Mouse (Mus musculus) stomach, embryonic 15.5 days (tissue): ENCODE measurements around the gene Fkbp8. TPM values are rescaled to one million over a fixed set of nuclear protein-coding genes. Genes with fewer than 3 reads are reported as not detected.
A peak's percentile ranks its signal among the peaks of the same experiment; 100 is the strongest.

ENCODE experiments used
- ATAC-seq: fragments of 200-750 bp; cut with Nextera tagmentation; 2 replicates; pipeline ENCODE4 v1.8.0; 2017; ENCODE audit warnings: low read depth, moderate number of reproducible peaks, moderate TSS enrichment; ENCODE audit not compliant: insufficient read depth, low FRiP score
- H3K27ac ChIP-seq: fragments of 300-500 bp; sonication (generic); 2 replicates; pipeline ENCODE4 v1.5.1; 2015; ENCODE audit warnings: mild to moderate bottlenecking, inconsistent platforms
- H3K27me3 ChIP-seq: fragments of 300-500 bp; sonication (generic); replicated peaks from 2 replicates; pipeline ENCODE4 v1.6.1; 2015; ENCODE audit warnings: inconsistent platforms
- H3K36me3 ChIP-seq: fragments of 300-500 bp; sonication (generic); 2 replicates; pipeline ENCODE4 v1.6.1; 2015; ENCODE audit warnings: inconsistent platforms
- H3K4me1 ChIP-seq: fragments of 300-500 bp; sonication (generic); 2 replicates; pipeline ENCODE4 v1.6.1; 2015; ENCODE audit warnings: inconsistent platforms
- H3K4me2 ChIP-seq: fragments of 300-500 bp; sonication (generic); 2 replicates; pipeline ENCODE4 v1.6.1; 2015; ENCODE audit warnings: mild to moderate bottlenecking, inconsistent platforms
- H3K4me3 ChIP-seq: fragments of 300-500 bp; sonication (generic); replicated peaks from 2 replicates; pipeline ENCODE4 v1.5.1; 2015; ENCODE audit warnings: inconsistent platforms
- H3K9ac ChIP-seq: fragments of 300-500 bp; sonication (generic); 2 replicates; pipeline ENCODE4 v1.6.1; 2015; ENCODE audit warnings: inconsistent platforms
- H3K9me3 ChIP-seq: fragments of 300-500 bp; sonication (generic); 2 replicates; pipeline ENCODE4 v1.6.1; 2016; ENCODE audit warnings: inconsistent platforms
- WGBS: fragments of 180-500 bp; shearing (Covaris S2); methylation state at CpG from one replicate; pipeline ENCODE4 v1.1.7; 2015; 5-methylcytosine and 5-hydroxymethylcytosine counted together
- polyA plus RNA-seq: library from polyadenylated mRNA; unstranded; fragments of >200 nt; fragmentation: Nextera tagmentation; extraction: Ambion mirVana; gene quantifications from 2 replicates; pipeline ENCODE4 v1.2.1, GENCODE M21; 2015

Fkbp8 gene
- 292 and 304 TPM in 2 replicates for polyA plus RNA-seq

GRCm38 (mm10) chr8:70527512-70528181, at the start of gene Fkbp8, which contains the start of gene Kxd1:
Gene Fkbp8 (plus strand): TSS chr8:70527724.
Gene Kxd1 (minus strand): TSS chr8:70527956.
- H3K4me1 ChIP-seq: peaks cover 25% of the 10 kb centered on the region
- H3K36me3 ChIP-seq: peaks cover 20% of the 10 kb centered on the region
- peak within 1 kb of the TSS; percentile 68 for H3K4me2 ChIP-seq
- under 1% methylated on average over 61 of the region's 61 CpGs for WGBS
- H3K27ac ChIP-seq: peak within 1 kb of the TSS; percentile 90
- H3K9ac ChIP-seq: peak within 1 kb of the TSS; percentile 92
- ATAC-seq: peak; percentile 89
- no peaks in the 10 kb centered on the region for H3K27me3 ChIP-seq
- no peaks in the 10 kb centered on the region for H3K9me3 ChIP-seq
- peak within 1 kb of the TSS; percentile 89 for H3K4me3 ChIP-seq

- Histone ChIP-seq H3K4me2 (no peak overlapping the region), H3K36me3 (no peaks in the 10 kb centered on the region), H3K4me3 (no peak overlapping the region), H3K27ac (no peak overlapping the region), H3K27me3 (peaks cover 30% of the 10 kb centered on the region), H3K9ac (no peak overlapping the region), H3K9me3 (no peaks in the 10 kb centered on the region), H3K4me1 (peaks cover 8% of the 10 kb centered on the region; the same call in 1 of the 2 replicates)
- ATAC-seq: no peak
- WGBS: 72% methylated on average over 3 of the region's 3 CpGs
Observed at GRCm38 (mm10) chr8:70481908-70482307, 45.6 kb upstream of the Fkbp8 start.

GRCm38 (mm10) chr8:70482943-70483342, 44.6 kb upstream of the Fkbp8 start:
- Histone ChIP-seq H3K4me2 (no peak overlapping the region), H3K4me3 (no peak overlapping the region), H3K36me3 (no peaks in the 10 kb centered on the region), H3K9me3 (no peaks in the 10 kb centered on the region), H3K27ac (no peak overlapping the region), H3K9ac (no peak overlapping the region), H3K4me1 (peaks cover 8% of the 10 kb centered on the region; the same call in 1 of the 2 replicates), H3K27me3 (peaks cover 37% of the 10 kb centered on the region)
- 56% methylated on average over 2 of the region's 2 CpGs for WGBS
- no peak for ATAC-seq

- Histone ChIP-seq H3K27ac (no peak overlapping the region), H3K4me2 (no peak overlapping the region), H3K9me3 (no peaks in the 10 kb centered on the region), H3K27me3 (peaks cover 70% of the 10 kb centered on the region), H3K4me3 (no peak overlapping the region), H3K36me3 (no peaks in the 10 kb centered on the region), H3K9ac (no peak overlapping the region), H3K4me1 (peaks cover 29% of the 10 kb centered on the region)
- 63% methylated on average over 7 of the region's 7 CpGs for WGBS
- no peak for ATAC-seq
Observed at GRCm38 (mm10) chr8:70486191-70486681, 41.3 kb upstream of the Fkbp8 start.

- no peak within 1 kb of the TSS for H3K9ac ChIP-seq
- H3K4me3 ChIP-seq: peak within 1 kb of the TSS; percentile 36
- no peak within 1 kb of the TSS for H3K27ac ChIP-seq
Observed at GRCm38 (mm10) chr8:70486941-70487520, 40.5 kb upstream of the Fkbp8 start, which contains the start of gene Tmem59l. Gene Tmem59l (minus strand): TSS chr8:70487358.

GRCm38 (mm10) chr8:70487993-70488796, 39.3 kb upstream of the Fkbp8 start:
- peak; percentile 25; the same call in 1 of the 2 replicates for ATAC-seq
- Histone ChIP-seq H3K36me3 (no peaks in the 10 kb centered on the region), H3K9me3 (no peaks in the 10 kb centered on the region), H3K4me3 (peak overlapping the region; percentile 36), H3K4me2 (peak overlapping the region; percentile 65), H3K27me3 (peaks cover 86% of the 10 kb centered on the region), H3K9ac (no peak overlapping the region), H3K27ac (peak overlapping the region; percentile 26; the same call in 1 of the 2 replicates), H3K4me1 (peaks cover 42% of the 10 kb centered on the region)
- WGBS: 6% methylated on average over 55 of the region's 55 CpGs

More at GRCm38 (mm10) chr8:70486941-70487520, 40.5 kb upstream of the Fkbp8 start, which contains the start of gene Tmem59l:
- 9% methylated on average over 33 of the region's 33 CpGs for WGBS
- ATAC-seq: no peak
- H3K27me3 ChIP-seq: peaks cover 77% of the 10 kb centered on the region
- H3K9me3 ChIP-seq: no peaks in the 10 kb centered on the region
- no peaks in the 10 kb centered on the region for H3K36me3 ChIP-seq
- peaks cover 33% of the 10 kb centered on the region for H3K4me1 ChIP-seq
- peak within 1 kb of the TSS; percentile 65 for H3K4me2 ChIP-seq

GRCm38 (mm10) chr8:70488931-70489470, 38.5 kb upstream of the Fkbp8 start:
- Histone ChIP-seq H3K4me3 (peak overlapping the region; percentile 36), H3K9ac (no peak overlapping the region), H3K4me1 (peaks cover 50% of the 10 kb centered on the region), H3K9me3 (no peaks in the 10 kb centered on the region), H3K27me3 (peaks cover 94% of the 10 kb centered on the region), H3K4me2 (peak overlapping the region; percentile 65), H3K27ac (peak overlapping the region; percentile 26; the same call in 1 of the 2 replicates), H3K36me3 (no peaks in the 10 kb centered on the region)
- 6% methylated on average over 14 of the region's 14 CpGs for WGBS
- ATAC-seq: no peak

- peaks cover 56% of the 10 kb centered on the region for H3K4me1 ChIP-seq
- WGBS: 3% methylated on average over 36 of the region's 41 CpGs
Observed at GRCm38 (mm10) chr8:70489576-70489975, 37.9 kb upstream of the Fkbp8 start.

GRCm38 (mm10) chr8:70490061-70490879, 37.3 kb upstream of the Fkbp8 start:
- peaks cover 96% of the 10 kb centered on the region for H3K27me3 ChIP-seq
- H3K36me3 ChIP-seq: no peaks in the 10 kb centered on the region
- no peaks in the 10 kb centered on the region for H3K9me3 ChIP-seq
- 25% methylated on average over 10 of the region's 10 CpGs for WGBS
- H3K4me1 ChIP-seq: peaks cover 57% of the 10 kb centered on the region
- peak overlapping the region; percentile 35 for H3K4me3 ChIP-seq
- H3K4me2 ChIP-seq: peak overlapping the region; percentile 65; the same call in 1 of the 2 replicates
- no peak overlapping the region for H3K27ac ChIP-seq
- H3K9ac ChIP-seq: no peak overlapping the region
- no peak for ATAC-seq

More at GRCm38 (mm10) chr8:70489576-70489975, 37.9 kb upstream of the Fkbp8 start:
- Histone ChIP-seq H3K9me3 (no peaks in the 10 kb centered on the region), H3K4me3 (peak overlapping the region; percentile 35), H3K27me3 (peaks cover 96% of the 10 kb centered on the region), H3K9ac (0 out of 2 replicates have a peak overlapping the region, but pooled peaks have one; percentile 1), H3K4me2 (peak overlapping the region; percentile 65), H3K36me3 (no peaks in the 10 kb centered on the region), H3K27ac (no peak overlapping the region)
- no peak for ATAC-seq

- Histone ChIP-seq H3K9ac (no peak overlapping the region), H3K27me3 (peaks cover 96% of the 10 kb centered on the region), H3K9me3 (no peaks in the 10 kb centered on the region), H3K36me3 (no peaks in the 10 kb centered on the region), H3K27ac (no peak overlapping the region), H3K4me1 (peaks cover 57% of the 10 kb centered on the region), H3K4me2 (no peak overlapping the region; the same call in 1 of the 2 replicates), H3K4me3 (no peak overlapping the region)
- no peak for ATAC-seq
- WGBS: 9% methylated on average over 20 of the region's 20 CpGs
Observed at GRCm38 (mm10) chr8:70490880-70491495, 36.5 kb upstream of the Fkbp8 start.
